Mouse (Mus musculus) megakaryocyte, embryonic 14.5 days (primary cell): ENCODE measurements around the gene Ccl9. TPM values are rescaled to one million over a fixed set of nuclear protein-coding genes. Genes with fewer than 3 reads are reported as not detected.

Experiments
- H3K27me3 ChIP-seq: replicated peaks from 2 replicates; pipeline ENCODE3; 2012; ENCODE audit warnings: inconsistent platforms
- H3K36me3 ChIP-seq: replicated peaks from 2 replicates; pipeline ENCODE3; 2012; ENCODE audit warnings: low read length, inconsistent platforms, mixed read lengths
- H3K4me1 ChIP-seq: 2 replicates; pipeline ENCODE4 v1.6.1; 2012; ENCODE audit warnings: inconsistent platforms
- H3K4me3 ChIP-seq: replicated peaks from 2 replicates; pipeline ENCODE3; 2012; ENCODE audit warnings: moderate library complexity, mild to moderate bottlenecking, inconsistent platforms
- H3K9me3 ChIP-seq: 2 replicates; pipeline ENCODE4 v1.6.1; 2012; ENCODE audit warnings: inconsistent platforms
- FLI1 ChIP-seq: IDR thresholded peaks from 2 replicates; pipeline ENCODE4 v1.6.1; 2012; ENCODE audit warnings: low read length, inconsistent platforms, mixed read lengths
- GATA1 ChIP-seq: IDR thresholded peaks from 3 replicates; pipeline ENCODE4 v1.6.1; 2012; ENCODE audit warnings: mixed read lengths, low read length, inconsistent platforms, borderline replicate concordance
- polyA plus RNA-seq: library from polyadenylated mRNA; stranded (reverse); fragments of >175 nt; gene quantifications from 2 replicates; pipeline ENCODE4 v1.2.3, GENCODE M21; 2012; ENCODE audit warnings: low replicate concordance; ENCODE audit not compliant: insufficient read depth

The Ccl9 gene
- polyA plus RNA-seq, 1 experiment = 2.4 TPM

DNA sequence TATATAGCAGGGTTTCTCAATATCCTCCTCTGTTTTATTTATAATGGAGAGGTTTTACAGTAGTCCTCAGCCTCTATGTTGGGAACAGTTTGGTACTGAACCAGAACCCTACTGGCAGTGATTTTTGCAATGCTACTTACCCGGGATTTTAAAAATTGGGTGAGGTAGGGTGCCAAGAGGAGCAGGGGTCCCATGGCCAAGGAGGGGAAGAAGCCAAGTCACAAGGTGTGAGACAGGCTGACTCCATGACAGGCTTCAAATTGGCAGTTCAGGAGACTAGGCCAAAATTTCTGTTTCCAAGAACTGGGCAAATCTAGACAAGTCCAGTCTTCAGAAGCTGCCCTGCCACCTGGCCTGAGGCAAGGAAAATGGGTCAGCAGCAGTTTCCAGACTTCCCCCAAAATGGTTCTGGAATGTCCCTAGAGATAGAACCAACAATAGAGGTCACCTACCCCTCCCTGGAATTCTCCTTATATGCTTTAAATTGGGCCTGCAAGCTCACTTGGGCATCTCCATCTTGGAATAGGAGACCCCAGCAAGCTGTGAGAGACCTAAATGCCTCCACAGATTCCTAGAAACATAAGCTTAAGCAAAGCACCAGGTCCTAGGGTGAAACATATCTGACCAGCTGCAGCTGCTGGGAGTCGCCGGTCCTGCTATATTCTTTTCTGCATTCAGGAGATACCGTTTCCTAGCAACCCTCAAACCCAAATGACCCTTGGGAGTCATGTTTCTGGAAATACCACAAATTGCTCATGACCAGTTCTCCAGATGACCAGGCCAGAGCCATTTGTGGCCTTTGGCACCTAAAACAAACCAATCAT, 4.4 kb upstream of the Ccl9 start:
- TF ChIP-seq FLI1 = no peak
- TF ChIP-seq GATA1 = no peak
- no peaks in the 10 kb centered on the region for H3K36me3 ChIP-seq
- peaks cover 39% of the 10 kb centered on the region for H3K4me1 ChIP-seq
- peaks cover 39% of the 10 kb centered on the region for H3K27me3 ChIP-seq
- peaks cover 8% of the 10 kb centered on the region for H3K9me3 ChIP-seq
- no peak overlapping the region for H3K4me3 ChIP-seq

DNA sequence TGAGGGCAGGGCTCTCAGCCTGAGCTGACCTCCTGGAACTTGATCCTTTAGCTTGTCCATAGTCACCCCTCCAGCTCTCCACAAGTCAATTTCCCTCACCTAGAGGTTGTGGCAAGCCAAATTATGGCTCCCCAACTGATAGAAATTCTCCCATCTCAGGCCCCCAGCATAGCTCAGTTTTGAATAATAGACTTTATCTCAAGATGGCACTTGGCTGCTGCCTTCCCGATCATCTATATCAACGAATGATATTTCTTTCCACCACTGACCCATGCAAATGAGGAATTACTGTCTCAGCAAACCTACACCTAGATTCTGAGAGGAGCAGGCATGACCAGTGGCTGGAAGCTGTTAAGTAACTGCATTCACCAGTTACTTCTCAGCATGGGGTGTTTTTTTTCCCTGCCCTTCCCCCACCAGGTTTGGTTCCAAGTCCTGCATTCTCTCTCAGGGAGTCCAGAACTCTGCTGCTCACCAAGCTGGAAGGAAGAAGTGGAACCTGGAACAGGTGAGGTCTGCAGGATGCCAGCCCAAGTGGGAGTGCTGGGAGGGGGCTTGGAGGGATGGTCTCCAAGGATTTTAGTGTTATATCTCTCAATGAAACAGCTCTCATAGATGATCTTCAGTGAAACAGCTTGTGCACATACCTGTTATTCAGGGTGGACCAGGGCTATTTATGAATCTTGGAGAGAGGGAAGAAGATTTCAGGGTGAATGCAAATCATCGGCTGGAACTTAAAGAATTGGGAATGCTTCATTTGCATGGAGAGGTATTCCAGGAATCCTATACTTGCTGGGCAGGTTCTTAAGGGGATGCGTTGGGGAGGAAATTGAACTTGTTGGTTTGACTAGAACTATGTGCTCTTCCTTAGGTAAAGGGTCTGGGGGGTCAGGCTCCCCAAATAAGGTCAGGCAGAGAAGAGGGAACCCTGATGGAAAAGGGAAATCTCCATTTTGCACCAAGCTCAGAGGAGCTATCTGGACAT, 3.5 kb upstream of the Ccl9 start:
- Histone ChIP-seq H3K36me3 (no peaks in the 10 kb centered on the region), H3K4me1 (peaks cover 48% of the 10 kb centered on the region), H3K4me3 (no peak overlapping the region), H3K9me3 (peaks cover 8% of the 10 kb centered on the region), H3K27me3 (peaks cover 35% of the 10 kb centered on the region)
- TF ChIP-seq GATA1 (no peak), FLI1 (no peak)

DNA sequence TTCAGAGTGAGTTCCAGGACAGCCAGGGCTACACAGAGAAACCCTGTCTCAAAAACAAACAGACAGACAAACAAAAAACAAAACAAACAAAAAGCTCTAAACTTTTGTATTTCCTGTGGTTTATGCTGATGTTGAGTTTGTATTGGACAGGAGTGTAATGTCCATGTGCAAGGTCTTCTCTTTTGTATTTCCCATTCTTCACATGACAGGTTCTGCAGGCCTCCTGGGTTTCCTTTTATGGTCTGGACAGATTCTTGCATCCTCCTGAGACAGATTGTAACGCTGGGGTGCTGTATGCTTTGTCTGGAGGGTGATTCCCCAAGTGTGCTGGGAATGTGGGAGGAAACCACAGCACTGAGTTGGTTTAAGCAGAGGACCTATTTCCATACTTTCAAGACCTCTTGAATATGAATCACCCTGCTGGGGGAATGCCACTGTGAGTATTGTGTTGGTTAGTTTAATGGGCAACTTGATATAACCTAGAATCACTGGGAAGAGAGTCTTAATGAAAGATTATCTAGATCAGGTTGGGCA, 2.3 kb upstream of the Ccl9 start:
- Histone ChIP-seq H3K4me3 (no peak overlapping the region), H3K4me1 (peaks cover 57% of the 10 kb centered on the region), H3K36me3 (no peaks in the 10 kb centered on the region), H3K9me3 (0 out of 2 replicates have a peak, but pooled peaks cover 4% of the 10 kb centered on the region), H3K27me3 (peaks cover 31% of the 10 kb centered on the region)
- TF ChIP-seq FLI1 = no peak
- no peak for TF ChIP-seq GATA1

DNA sequence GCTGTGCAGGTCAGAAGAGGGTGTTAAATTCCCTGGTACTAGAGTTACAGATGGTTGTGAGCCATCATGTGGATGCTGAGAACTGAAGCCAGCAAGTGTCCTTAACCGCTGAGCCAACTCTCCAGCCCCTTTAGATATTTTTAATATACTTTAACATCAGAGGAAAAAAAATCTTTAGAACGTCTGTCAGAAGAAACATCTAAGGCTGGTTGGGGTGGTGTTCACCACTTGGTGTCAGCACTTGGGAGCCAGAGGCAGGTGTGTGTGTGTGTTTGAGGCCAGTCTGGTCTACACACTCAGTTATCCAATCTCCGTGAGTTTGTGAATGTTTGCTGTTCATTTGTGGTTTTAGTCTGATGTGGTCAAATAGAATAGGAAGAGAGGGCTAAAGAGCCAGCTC, 563 bp upstream of the Ccl9 start:
- Histone ChIP-seq H3K4me1 (peaks cover 71% of the 10 kb centered on the region), H3K4me3 (no peak overlapping the region), H3K27me3 (peaks cover 20% of the 10 kb centered on the region), H3K36me3 (no peaks in the 10 kb centered on the region), H3K9me3 (no peaks in the 10 kb centered on the region)
- TF ChIP-seq GATA1 (no peak), FLI1 (no peak)

DNA sequence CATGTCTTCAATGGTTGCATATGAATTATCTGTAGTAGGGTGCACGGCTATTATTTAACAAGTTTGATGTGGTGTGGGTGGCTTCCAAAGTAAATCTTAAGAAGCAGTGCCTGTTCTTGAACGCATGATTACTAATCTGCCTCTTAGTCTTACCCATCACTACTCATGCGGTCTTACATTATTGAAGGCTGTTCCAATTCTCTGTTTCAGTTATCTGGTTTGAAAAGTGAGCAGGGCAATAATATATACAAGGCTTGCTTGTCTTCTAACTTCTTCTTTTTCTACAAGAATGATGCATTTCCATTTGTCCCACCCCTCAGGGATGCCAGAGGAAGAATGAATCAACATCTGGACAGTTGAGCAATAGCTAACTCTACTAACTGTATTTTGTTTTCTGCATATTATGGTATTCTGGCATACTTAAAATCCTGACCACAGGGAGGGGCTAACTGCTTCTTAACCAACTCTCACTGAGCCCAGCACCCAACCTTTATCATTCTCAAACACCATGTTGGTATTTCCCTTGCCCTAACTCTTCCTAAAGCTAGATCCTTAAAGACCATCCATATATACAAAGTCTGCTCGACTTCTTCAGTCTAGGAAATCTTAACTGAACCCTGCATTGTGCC, 1.4 kb downstream of the Ccl9 start:
- peaks cover 7% of the 10 kb centered on the region for H3K27me3 ChIP-seq
- no peaks in the 10 kb centered on the region for H3K36me3 ChIP-seq
- H3K4me1 ChIP-seq = peaks cover 70% of the 10 kb centered on the region
- no peak overlapping the region for H3K4me3 ChIP-seq
- H3K9me3 ChIP-seq = no peaks in the 10 kb centered on the region
- no peak for TF ChIP-seq GATA1

DNA sequence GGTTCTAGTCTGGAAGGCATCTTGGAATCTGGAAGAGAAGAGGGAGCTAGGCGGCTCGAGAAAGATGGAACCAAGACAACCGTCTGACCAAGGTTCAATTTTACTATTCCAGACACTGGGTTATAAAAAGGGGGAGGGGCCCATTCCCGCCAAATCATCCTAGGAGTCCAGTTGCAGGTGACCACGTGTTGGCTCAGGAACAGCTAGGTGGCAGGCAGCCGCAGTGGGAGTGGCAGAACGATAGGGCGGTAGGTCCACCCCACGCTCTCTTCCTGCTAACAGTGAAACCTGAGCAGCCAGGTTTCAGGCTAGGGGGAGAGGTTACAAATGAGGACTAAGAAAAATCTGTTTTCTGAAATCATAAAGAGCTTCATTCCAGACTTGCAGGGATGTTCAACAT, 5.6 kb downstream of the Ccl9 start:
- H3K4me1 ChIP-seq = peaks cover 79% of the 10 kb centered on the region

DNA sequence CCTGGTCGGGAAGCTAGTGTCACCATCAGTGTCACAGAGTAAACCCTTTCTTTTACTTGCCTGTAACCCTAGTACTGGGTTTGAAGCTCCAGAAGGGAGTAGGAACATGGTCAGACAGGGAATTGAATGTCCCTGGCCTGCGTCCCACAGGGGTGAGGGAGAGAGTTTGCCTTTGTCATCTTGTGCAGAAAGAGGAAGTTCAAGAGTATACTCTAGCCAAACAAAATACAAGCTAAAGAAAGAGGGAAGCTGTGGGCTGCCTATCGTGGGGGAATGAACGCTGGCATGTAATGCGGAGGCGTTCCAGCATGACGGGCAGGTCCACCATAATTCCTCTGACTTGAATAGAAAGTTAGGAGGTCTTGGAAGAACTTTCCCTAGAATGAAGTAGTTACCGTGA, 6.2 kb downstream of the Ccl9 start:
- Histone ChIP-seq H3K4me3 (peak overlapping the region; percentile 74), H3K27me3 (peaks cover 10% of the 10 kb centered on the region), H3K4me1 (peaks cover 75% of the 10 kb centered on the region), H3K9me3 (no peaks in the 10 kb centered on the region), H3K36me3 (no peaks in the 10 kb centered on the region)
- TF ChIP-seq GATA1 = no peak
- no peak for TF ChIP-seq FLI1

More for the DNA sequence above, 5.6 kb downstream of the Ccl9 start:
- H3K4me3 ChIP-seq = no peak overlapping the region
- H3K36me3 ChIP-seq = no peaks in the 10 kb centered on the region
- H3K27me3 ChIP-seq = peaks cover 6% of the 10 kb centered on the region
- H3K9me3 ChIP-seq = no peaks in the 10 kb centered on the region
- TF ChIP-seq GATA1 (no peak), FLI1 (no peak)

DNA sequence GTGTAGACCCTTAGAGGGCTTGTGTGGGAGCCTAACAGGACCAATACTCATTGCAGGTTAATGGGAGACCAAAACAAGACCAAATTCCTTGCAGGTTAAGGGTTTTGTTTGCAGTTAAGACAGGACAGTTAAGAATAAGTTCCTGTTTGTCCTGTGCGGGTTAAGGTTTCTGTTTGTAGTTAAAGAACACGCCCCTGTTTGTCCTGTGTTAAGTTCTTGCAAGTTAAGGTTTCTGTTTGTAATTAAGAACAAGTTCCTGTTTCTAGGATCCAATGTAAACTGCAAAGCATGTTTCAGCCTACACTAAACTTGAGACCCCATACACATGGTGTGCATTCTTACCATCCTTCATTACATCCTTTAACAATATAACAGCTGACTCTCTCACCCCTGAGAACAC, 8.2 kb downstream of the Ccl9 start:
- Histone ChIP-seq H3K4me1 (peaks cover 63% of the 10 kb centered on the region), H3K36me3 (no peaks in the 10 kb centered on the region), H3K4me3 (peak overlapping the region; percentile 77), H3K27me3 (peaks cover 19% of the 10 kb centered on the region), H3K9me3 (no peaks in the 10 kb centered on the region)
- TF ChIP-seq FLI1 (no peak), GATA1 (no peak)

DNA sequence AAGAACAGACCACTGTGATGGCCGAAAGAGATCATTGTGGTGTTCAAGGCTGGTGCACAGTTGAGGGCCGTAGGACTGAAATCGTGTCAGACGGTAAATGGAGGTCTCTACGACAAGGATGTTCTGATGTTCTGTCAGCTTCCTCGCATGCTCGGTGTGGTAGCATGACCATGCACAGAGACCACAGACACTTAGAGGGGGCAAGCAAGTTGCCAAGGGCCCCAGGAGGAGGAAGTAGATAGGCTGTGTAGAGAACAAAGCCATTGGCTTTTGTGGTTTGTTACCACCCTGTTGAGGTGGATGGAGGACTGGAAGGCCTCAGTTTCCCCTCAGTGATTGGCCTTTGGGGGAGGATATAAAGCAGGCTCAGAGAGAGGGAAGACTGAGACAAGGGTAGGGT, 9.2 kb downstream of the Ccl9 start:
- H3K9me3 ChIP-seq = no peaks in the 10 kb centered on the region
- H3K4me3 ChIP-seq = peak overlapping the region; percentile 77
- TF ChIP-seq FLI1 (0 out of 2 replicates have a peak, but pooled peaks have one; percentile 23), GATA1 (0 out of 3 replicates have a peak, but pooled peaks have one; percentile 21)
- peaks cover 58% of the 10 kb centered on the region for H3K4me1 ChIP-seq
- H3K36me3 ChIP-seq = no peaks in the 10 kb centered on the region
- peaks cover 22% of the 10 kb centered on the region for H3K27me3 ChIP-seq

DNA sequence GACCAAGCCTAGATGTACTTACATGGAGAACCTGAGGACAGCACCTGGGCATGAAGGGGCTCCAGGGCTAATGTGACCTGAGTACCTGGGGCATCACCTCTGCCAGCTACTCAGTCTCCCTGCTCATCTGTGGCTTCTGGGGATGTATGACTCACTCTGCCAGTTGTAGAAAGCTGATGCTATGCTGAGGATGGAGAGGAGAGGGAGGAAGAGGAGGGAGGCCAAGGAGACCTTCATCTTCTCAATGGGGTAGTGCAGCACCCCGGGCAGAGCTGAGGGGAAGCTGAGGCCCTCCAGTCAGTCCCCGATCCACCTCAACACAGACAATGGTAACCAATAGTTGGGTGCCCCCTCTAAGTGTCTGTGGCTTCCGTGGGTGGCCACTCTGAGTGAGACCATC, 9.7 kb downstream of the Ccl9 start:
- peaks cover 60% of the 10 kb centered on the region for H3K4me1 ChIP-seq
- TF ChIP-seq GATA1 (no peak), FLI1 (no peak)
- no peaks in the 10 kb centered on the region for H3K36me3 ChIP-seq

More for the DNA sequence above, 9.7 kb downstream of the Ccl9 start:
- Histone ChIP-seq H3K4me3 (peak overlapping the region; percentile 77), H3K9me3 (no peaks in the 10 kb centered on the region), H3K27me3 (peaks cover 22% of the 10 kb centered on the region)
